Mouse (Mus musculus) intestine, postnatal 0 days (tissue): ENCODE measurements at regions not wholly inside any gene's neighbourhood (a gene's known extent, or its start where the extent isn't known, plus 50 kb on each side); places are given as distances from the start of the nearest gene placed in this dataset.

Experiments
- ATAC-seq: fragments of 200-750 bp; cut with Nextera tagmentation; 2 replicates; pipeline ENCODE4 v1.8.0; 2017; ENCODE audit warnings: mild to moderate bottlenecking, moderate TSS enrichment, moderate library complexity
- H3K27ac ChIP-seq: fragments of 300-500 bp; sonication (generic); 2 replicates; pipeline ENCODE4 v1.5.1; 2014; ENCODE audit warnings: mild to moderate bottlenecking, low read depth, low read length, moderate library complexity
- H3K27me3 ChIP-seq: fragments of 300-500 bp; sonication (generic); replicated peaks from 2 replicates; pipeline ENCODE4 v1.6.1; 2014; ENCODE audit warnings: low read length, mixed read lengths; ENCODE audit not compliant: control insufficient read depth, insufficient read depth
- H3K36me3 ChIP-seq: fragments of 300-500 bp; sonication (generic); 2 replicates; pipeline ENCODE4 v1.6.1; 2014; ENCODE audit warnings: mild to moderate bottlenecking, moderate library complexity; ENCODE audit not compliant: control insufficient read depth, insufficient read depth
- H3K4me1 ChIP-seq: fragments of 300-500 bp; sonication (generic); replicated peaks from 2 replicates; pipeline ENCODE4 v1.6.1; 2014; ENCODE audit warnings: antibody characterized with exemption, low read length, mixed read lengths; ENCODE audit not compliant: control insufficient read depth, insufficient read depth
- H3K4me2 ChIP-seq: fragments of 300-500 bp; sonication (generic); replicated peaks from 2 replicates; pipeline ENCODE4 v1.6.1; 2014; ENCODE audit warnings: low read depth, mild to moderate bottlenecking, moderate library complexity
- H3K4me3 ChIP-seq: fragments of 300-500 bp; sonication (generic); 2 replicates; pipeline ENCODE4 v1.5.1; 2014; ENCODE audit warnings: low read depth, low read length
- H3K9ac ChIP-seq: fragments of 300-500 bp; sonication (generic); 2 replicates; pipeline ENCODE4 v1.6.1; 2014; ENCODE audit warnings: mild to moderate bottlenecking, low read depth, low read length
- H3K9me3 ChIP-seq: fragments of 300-500 bp; sonication (generic); 2 replicates; pipeline ENCODE4 v1.6.1; 2016; ENCODE audit warnings: mixed run types; ENCODE audit not compliant: control insufficient read depth
- CTCF ChIP-seq: sonication (generic); IDR thresholded peaks from 2 replicates; pipeline ENCODE4 v1.5.1; 2016; ENCODE audit warnings: low read depth, mild to moderate bottlenecking, control low read depth, antibody characterized with exemption, moderate library complexity
- WGBS: fragments of 180-500 bp; shearing (Covaris S2); extraction: QIAGEN DNeasy Blood & Tissue Kit; methylation state at CpG from one replicate; pipeline ENCODE4 v1.1.7; 2014; 5-methylcytosine and 5-hydroxymethylcytosine counted together

DNA sequence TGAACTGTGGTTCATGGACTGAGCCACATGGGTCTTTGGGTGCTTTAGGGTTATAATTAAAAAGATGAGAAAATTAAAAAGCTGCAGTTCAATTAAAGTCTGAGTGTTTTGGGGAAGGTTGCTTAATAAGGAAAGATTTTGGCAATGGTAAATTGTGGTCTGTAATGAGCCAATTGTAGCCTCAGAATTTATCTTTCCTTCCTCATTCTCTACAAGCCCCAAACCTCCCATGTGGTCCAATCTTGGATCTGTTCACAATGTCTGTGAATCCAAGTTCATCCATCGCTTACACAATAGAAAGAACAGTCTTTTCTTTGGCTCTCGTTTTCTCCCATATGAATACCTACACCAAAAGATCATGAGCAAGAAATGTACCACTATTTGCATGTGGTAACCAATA, 155.2 kb upstream of the Trp63 start:
- Histone ChIP-seq H3K27ac (no peak overlapping the region), H3K9me3 (no peaks in the 10 kb centered on the region)
- 85% methylated on average over 2 of the region's 2 CpGs for WGBS

DNA sequence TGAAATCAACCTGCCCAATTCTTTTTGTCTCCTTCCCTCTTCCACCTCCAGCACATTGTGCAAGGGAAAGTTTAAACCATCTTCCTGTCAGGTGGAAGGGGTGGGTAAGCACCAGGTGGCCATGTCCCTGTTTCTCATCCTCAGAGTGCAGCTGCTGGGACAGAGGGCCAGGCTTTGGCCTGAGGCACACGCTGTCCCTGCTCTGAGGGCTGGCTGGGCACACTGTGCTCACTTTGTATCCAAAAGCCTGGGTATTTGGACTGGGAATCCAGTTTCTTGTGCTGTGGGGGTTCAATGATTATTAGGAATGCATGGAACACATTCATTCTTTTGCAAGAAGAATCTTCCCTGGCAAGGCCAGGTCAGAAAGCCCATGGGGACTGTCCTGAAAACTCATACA, 153.9 kb upstream of the Trp63 start:
- no peak for TF ChIP-seq CTCF
- Histone ChIP-seq H3K27ac (no peak overlapping the region), H3K4me1 (no peaks in the 10 kb centered on the region), H3K9ac (no peak overlapping the region), H3K4me3 (no peak overlapping the region), H3K9me3 (no peaks in the 10 kb centered on the region), H3K36me3 (no peaks in the 10 kb centered on the region), H3K4me2 (no peak overlapping the region), H3K27me3 (no peaks in the 10 kb centered on the region)
- 100% methylated on average over 1 of the region's 1 CpGs for WGBS
- ATAC-seq: no peak

More for the DNA sequence above, 155.2 kb upstream of the Trp63 start:
- no peak overlapping the region for H3K4me3 ChIP-seq
- ATAC-seq: no peak
- TF ChIP-seq CTCF: no peak
- no peaks in the 10 kb centered on the region for H3K36me3 ChIP-seq
- H3K27me3 ChIP-seq: no peaks in the 10 kb centered on the region
- H3K4me1 ChIP-seq: no peaks in the 10 kb centered on the region
- no peak overlapping the region for H3K9ac ChIP-seq
- no peak overlapping the region for H3K4me2 ChIP-seq

- Histone ChIP-seq H3K4me3 (no peak overlapping the region), H3K4me1 (no peaks in the 10 kb centered on the region), H3K9ac (no peak overlapping the region), H3K27me3 (no peaks in the 10 kb centered on the region), H3K4me2 (no peak overlapping the region), H3K27ac (no peak overlapping the region), H3K9me3 (no peaks in the 10 kb centered on the region), H3K36me3 (no peaks in the 10 kb centered on the region)
- 58% methylated on average over 4 of the region's 4 CpGs for WGBS
- ATAC-seq: no peak
- TF ChIP-seq CTCF: no peak
Observed at GRCm38 (mm10) chr16:25531761-25532336, 151.7 kb upstream of the Trp63 start.

DNA sequence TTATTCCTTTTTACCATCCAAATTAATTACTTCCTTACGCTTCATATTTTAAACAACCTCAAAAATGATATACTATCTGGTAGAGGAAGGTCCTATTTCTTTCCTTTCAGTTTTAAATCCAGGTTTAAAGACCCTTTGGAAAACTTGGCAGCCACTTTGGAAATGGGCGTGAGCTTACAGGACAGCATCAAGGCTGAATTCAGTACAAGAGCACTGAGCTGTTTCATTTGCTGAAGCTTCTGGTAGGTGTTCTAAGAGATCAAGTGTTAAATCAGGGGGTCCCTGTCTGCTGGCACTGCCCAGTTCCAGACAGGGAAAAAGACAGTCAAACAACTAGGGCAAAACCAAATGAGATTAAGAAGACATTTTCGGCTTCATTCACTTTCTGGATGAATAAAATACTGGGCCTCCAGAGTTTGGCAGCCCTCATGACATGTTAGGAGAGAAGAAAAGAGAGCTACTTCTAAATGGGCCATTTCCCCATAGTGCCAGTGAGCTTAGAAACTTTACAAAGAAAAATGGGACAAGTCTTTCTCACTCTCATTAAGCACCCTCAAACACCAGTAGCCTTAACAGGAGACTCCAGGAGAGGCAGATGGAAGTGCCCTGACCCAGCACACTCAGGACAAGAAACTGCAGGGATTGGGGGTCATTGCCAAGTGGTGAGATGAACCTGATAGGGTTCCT, 150.9 kb upstream of the Trp63 start:
- H3K9ac ChIP-seq: no peak overlapping the region
- no peak overlapping the region for H3K4me2 ChIP-seq
- H3K36me3 ChIP-seq: no peaks in the 10 kb centered on the region
- H3K9me3 ChIP-seq: no peaks in the 10 kb centered on the region
- no peaks in the 10 kb centered on the region for H3K27me3 ChIP-seq
- WGBS: 86% methylated on average over 3 of the region's 3 CpGs
- no peak overlapping the region for H3K4me3 ChIP-seq
- ATAC-seq: no peak
- no peaks in the 10 kb centered on the region for H3K4me1 ChIP-seq
- TF ChIP-seq CTCF: no peak
- no peak overlapping the region for H3K27ac ChIP-seq

- Histone ChIP-seq H3K4me1 (no peaks in the 10 kb centered on the region), H3K9ac (no peak overlapping the region), H3K4me2 (no peak overlapping the region), H3K27me3 (no peaks in the 10 kb centered on the region), H3K36me3 (no peaks in the 10 kb centered on the region), H3K4me3 (no peak overlapping the region), H3K27ac (no peak overlapping the region), H3K9me3 (no peaks in the 10 kb centered on the region)
- 58% methylated on average over 4 of the region's 4 CpGs for WGBS
- no peak for TF ChIP-seq CTCF
- no peak for ATAC-seq
Observed at GRCm38 (mm10) chr16:25533206-25533580, 150.4 kb upstream of the Trp63 start.

GRCm38 (mm10) chr16:25536550-25536949, 147.0 kb upstream of the Trp63 start:
- no peak for ATAC-seq
- Histone ChIP-seq H3K9ac (no peak overlapping the region), H3K4me3 (no peak overlapping the region), H3K27me3 (no peaks in the 10 kb centered on the region), H3K36me3 (no peaks in the 10 kb centered on the region), H3K4me1 (no peaks in the 10 kb centered on the region), H3K27ac (no peak overlapping the region), H3K9me3 (no peaks in the 10 kb centered on the region), H3K4me2 (no peak overlapping the region)
- 86% methylated on average over 6 of the region's 6 CpGs for WGBS
- no peak for TF ChIP-seq CTCF
